Mouse (Mus musculus) forebrain, embryonic 16.5 days (tissue): ENCODE measurements around the gene Pa2g4. TPM values are rescaled to one million over a fixed set of nuclear protein-coding genes. Genes with fewer than 3 reads are reported as not detected.

ENCODE experiments used
- ATAC-seq: fragments of 200-750 bp; cut with Nextera tagmentation; 2 replicates; pipeline ENCODE4 v1.8.0; 2017; ENCODE audit warnings: mild to moderate bottlenecking, moderate library complexity
- H3K27ac ChIP-seq: fragments of 300-500 bp; sonication (generic); 2 replicates; pipeline ENCODE4 v1.5.1; 2014; ENCODE audit warnings: low read length, control low read depth
- H3K27me3 ChIP-seq: fragments of 300-500 bp; sonication (generic); replicated peaks from 2 replicates; pipeline ENCODE4 v1.6.1; 2014; ENCODE audit warnings: low read length; ENCODE audit not compliant: control insufficient read depth, insufficient read depth
- H3K36me3 ChIP-seq: fragments of 300-500 bp; sonication (generic); 2 replicates; pipeline ENCODE4 v1.6.1; 2014; ENCODE audit not compliant: control insufficient read depth, insufficient read depth
- H3K4me1 ChIP-seq: fragments of 300-500 bp; sonication (generic); replicated peaks from 2 replicates; pipeline ENCODE4 v1.6.1; 2014; ENCODE audit warnings: low read length; ENCODE audit not compliant: control insufficient read depth, insufficient read depth
- H3K4me2 ChIP-seq: fragments of 300-500 bp; sonication (generic); 2 replicates; pipeline ENCODE4 v1.6.1; 2014; ENCODE audit warnings: mild to moderate bottlenecking, low read length, control low read depth
- H3K4me3 ChIP-seq: fragments of 300-500 bp; sonication (generic); replicated peaks from 2 replicates; pipeline ENCODE4 v1.5.1; 2014; ENCODE audit warnings: mild to moderate bottlenecking, low read length, control low read depth
- H3K9ac ChIP-seq: fragments of 300-500 bp; sonication (generic); replicated peaks from 2 replicates; pipeline ENCODE4 v1.6.1; 2014; ENCODE audit warnings: low read depth, low read length, control low read depth
- H3K9me3 ChIP-seq: fragments of 300-500 bp; sonication (generic); 2 replicates; pipeline ENCODE4 v1.6.1; 2016; ENCODE audit warnings: low read length; ENCODE audit not compliant: control insufficient read depth
- WGBS: fragments of 180-500 bp; shearing (Covaris S2); extraction: QIAGEN DNeasy Blood & Tissue Kit; methylation state at CpG from one replicate; pipeline ENCODE4 v1.1.7; 2014; 5-methylcytosine and 5-hydroxymethylcytosine counted together
- polyA plus RNA-seq: library from polyadenylated mRNA; unstranded; fragments of >200 nt; fragmentation: Nextera tagmentation; extraction: Ambion mirVana; gene quantifications from 2 replicates; pipeline ENCODE4 v1.2.1, GENCODE M21; 2015

Pa2g4 gene
- polyA plus RNA-seq, 1 experiment from 2014 or later: 149 TPM

- 14% methylated on average over 4 of the region's 4 CpGs for WGBS
- H3K27me3 ChIP-seq: peaks cover 17% of the 10 kb centered on the region
- peaks cover 4% of the 10 kb centered on the region for H3K4me1 ChIP-seq
- no peak overlapping the region for H3K9ac ChIP-seq
- H3K36me3 ChIP-seq: no peaks in the 10 kb centered on the region
- no peak overlapping the region for H3K4me3 ChIP-seq
- ATAC-seq: no peak
- no peak overlapping the region for H3K4me2 ChIP-seq
- H3K27ac ChIP-seq: no peak overlapping the region
- H3K9me3 ChIP-seq: no peaks in the 10 kb centered on the region
Measured at GRCm38 (mm10) chr10:128584386-128584785, 18.6 kb upstream of the Pa2g4 start.

GRCm38 (mm10) chr10:128583644-128584043 is 17.9 kb upstream of the Pa2g4 start:
- WGBS: 16% methylated on average over 7 of the region's 7 CpGs
- no peak overlapping the region for H3K4me2 ChIP-seq
- no peak overlapping the region for H3K4me3 ChIP-seq
- H3K9ac ChIP-seq: no peak overlapping the region
- no peak overlapping the region for H3K27ac ChIP-seq
- no peaks in the 10 kb centered on the region for H3K4me1 ChIP-seq
- H3K36me3 ChIP-seq: no peaks in the 10 kb centered on the region
- H3K9me3 ChIP-seq: no peaks in the 10 kb centered on the region
- H3K27me3 ChIP-seq: peaks cover 10% of the 10 kb centered on the region
- ATAC-seq: no peak

GRCm38 (mm10) chr10:128579731-128580130 is 13.9 kb upstream of the Pa2g4 start:
- no peaks in the 10 kb centered on the region for H3K36me3 ChIP-seq
- no peak overlapping the region for H3K27ac ChIP-seq
- H3K4me2 ChIP-seq: no peak overlapping the region
- no peak for ATAC-seq
- no peaks in the 10 kb centered on the region for H3K4me1 ChIP-seq
- 85% methylated on average over 4 of the region's 4 CpGs for whole genome bisulfite sequencing
- no peaks in the 10 kb centered on the region for H3K27me3 ChIP-seq
- no peaks in the 10 kb centered on the region for H3K9me3 ChIP-seq
- no peak overlapping the region for H3K4me3 ChIP-seq
- H3K9ac ChIP-seq: no peak overlapping the region

- Histone ChIP-seq H3K9me3 (no peaks in the 10 kb centered on the region), H3K9ac (no peak overlapping the region), H3K4me1 (no peaks in the 10 kb centered on the region), H3K4me2 (no peak overlapping the region), H3K27ac (no peak overlapping the region), H3K4me3 (no peak overlapping the region), H3K36me3 (no peaks in the 10 kb centered on the region), H3K27me3 (no peaks in the 10 kb centered on the region)
- 86% methylated on average over 3 of the region's 3 CpGs for WGBS
- ATAC-seq: no peak
Measured at GRCm38 (mm10) chr10:128579298-128579697, 13.5 kb upstream of the Pa2g4 start.

- Histone ChIP-seq H3K9me3 (no peaks in the 10 kb centered on the region), H3K9ac (no peak overlapping the region), H3K27ac (no peak overlapping the region), H3K4me2 (no peak overlapping the region), H3K27me3 (no peaks in the 10 kb centered on the region), H3K4me3 (no peak overlapping the region), H3K4me1 (no peaks in the 10 kb centered on the region), H3K36me3 (no peaks in the 10 kb centered on the region)
- ATAC-seq: no peak
- WGBS: 75% methylated on average over 11 of the region's 11 CpGs
Measured at GRCm38 (mm10) chr10:128578330-128578729, 12.5 kb upstream of the Pa2g4 start.

GRCm38 (mm10) chr10:128575063-128575462 is 9.3 kb upstream of the Pa2g4 start:
- ATAC-seq: no peak
- no peaks in the 10 kb centered on the region for H3K4me1 ChIP-seq

GRCm38 (mm10) chr10:128565206-128565787 is 490 bp downstream of the Pa2g4 start:
- Histone ChIP-seq H3K27me3 (no peaks in the 10 kb centered on the region), H3K9me3 (no peaks in the 10 kb centered on the region), H3K9ac (peak overlapping the region; percentile 92), H3K4me3 (peak overlapping the region; percentile 96), H3K36me3 (peaks cover 17% of the 10 kb centered on the region), H3K4me2 (peak overlapping the region; percentile 98), H3K4me1 (peaks cover 16% of the 10 kb centered on the region), H3K27ac (peak overlapping the region; percentile 92)
- WGBS: under 1% methylated on average over 46 of the region's 46 CpGs
- peak; percentile 22 for ATAC-seq

More at GRCm38 (mm10) chr10:128575063-128575462, 9.3 kb upstream of the Pa2g4 start:
- no peak overlapping the region for H3K4me2 ChIP-seq
- H3K9me3 ChIP-seq: no peaks in the 10 kb centered on the region
- H3K27me3 ChIP-seq: no peaks in the 10 kb centered on the region
- H3K27ac ChIP-seq: no peak overlapping the region
- H3K4me3 ChIP-seq: no peak overlapping the region
- H3K36me3 ChIP-seq: no peaks in the 10 kb centered on the region
- 97% methylated on average over 2 of the region's 2 CpGs for WGBS
- H3K9ac ChIP-seq: no peak overlapping the region

GRCm38 (mm10) chr10:128563544-128563943 is 2.2 kb downstream of the Pa2g4 start:
- H3K27me3 ChIP-seq: no peaks in the 10 kb centered on the region
- H3K4me3 ChIP-seq: no peak overlapping the region
- H3K9me3 ChIP-seq: no peaks in the 10 kb centered on the region
- H3K36me3 ChIP-seq: peaks cover 29% of the 10 kb centered on the region
- WGBS: 94% methylated on average over 6 of the region's 6 CpGs
- H3K27ac ChIP-seq: no peak overlapping the region
- H3K4me2 ChIP-seq: no peak overlapping the region
- no peak overlapping the region for H3K9ac ChIP-seq
- ATAC-seq: no peak
- H3K4me1 ChIP-seq: peaks cover 16% of the 10 kb centered on the region

GRCm38 (mm10) chr10:128556963-128557362 is 8.8 kb downstream of the Pa2g4 start:
- Histone ChIP-seq H3K36me3 (peaks cover 29% of the 10 kb centered on the region), H3K4me2 (no peak overlapping the region), H3K4me3 (no peak overlapping the region), H3K4me1 (no peaks in the 10 kb centered on the region), H3K27me3 (no peaks in the 10 kb centered on the region), H3K27ac (no peak overlapping the region), H3K9ac (no peak overlapping the region), H3K9me3 (no peaks in the 10 kb centered on the region)
- ATAC-seq: no peak
- WGBS: 84% methylated on average over 6 of the region's 6 CpGs

- Histone ChIP-seq H3K4me2 (no peak overlapping the region), H3K4me1 (no peaks in the 10 kb centered on the region), H3K36me3 (peaks cover 25% of the 10 kb centered on the region), H3K27ac (no peak overlapping the region), H3K9me3 (no peaks in the 10 kb centered on the region), H3K27me3 (no peaks in the 10 kb centered on the region), H3K4me3 (no peak overlapping the region), H3K9ac (no peak overlapping the region)
- no peak for ATAC-seq
Measured at GRCm38 (mm10) chr10:128556286-128556685, 9.5 kb downstream of the Pa2g4 start.
